Mouse (Mus musculus) liver, embryonic 15.5 days (tissue): ENCODE measurements around the gene Tomm40. TPM values are rescaled to one million over a fixed set of nuclear protein-coding genes. Genes with fewer than 3 reads are reported as not detected.
"Not testable (repeated sequence)": the region's sequence is repeated elsewhere in the genome, so short reads cannot be mapped to it uniquely, and the experiment has no call there.

Experiments used
- ATAC-seq: fragments of 200-750 bp; cut with Nextera tagmentation; 2 replicates; pipeline ENCODE4 v1.8.0; 2017; ENCODE audit warnings: moderate number of reproducible peaks, mild to moderate bottlenecking, moderate library complexity; ENCODE audit not compliant: insufficient read depth
- H3K27ac ChIP-seq: fragments of 300-500 bp; sonication (generic); replicated peaks from 2 replicates; pipeline ENCODE4 v1.5.1; 2015; ENCODE audit warnings: mild to moderate bottlenecking, inconsistent platforms
- H3K27me3 ChIP-seq: fragments of 300-500 bp; sonication (generic); 2 replicates; pipeline ENCODE4 v1.6.1; 2015; ENCODE audit warnings: mild to moderate bottlenecking, inconsistent platforms
- H3K36me3 ChIP-seq: fragments of 300-500 bp; sonication (generic); replicated peaks from 2 replicates; pipeline ENCODE4 v1.6.1; 2015; ENCODE audit warnings: moderate library complexity, mild to moderate bottlenecking, inconsistent platforms
- H3K4me1 ChIP-seq: fragments of 300-500 bp; sonication (generic); replicated peaks from 2 replicates; pipeline ENCODE4 v1.6.1; 2015; ENCODE audit warnings: inconsistent platforms
- H3K4me2 ChIP-seq: fragments of 300-500 bp; sonication (generic); 2 replicates; pipeline ENCODE4 v1.6.1; 2015; ENCODE audit warnings: moderate library complexity, mild to moderate bottlenecking, inconsistent platforms
- H3K4me3 ChIP-seq: fragments of 300-500 bp; sonication (generic); replicated peaks from 2 replicates; pipeline ENCODE4 v1.5.1; 2015; ENCODE audit warnings: mild to moderate bottlenecking, inconsistent platforms
- H3K9ac ChIP-seq: fragments of 300-500 bp; sonication (generic); 2 replicates; pipeline ENCODE4 v1.6.1; 2015; ENCODE audit warnings: moderate library complexity, mild to moderate bottlenecking, inconsistent platforms
- H3K9me3 ChIP-seq: fragments of 300-500 bp; sonication (generic); replicated peaks from 2 replicates; pipeline ENCODE4 v1.6.1; 2016; ENCODE audit warnings: inconsistent platforms
- WGBS: fragments of 180-500 bp; shearing (Covaris S2); methylation state at CpG from one replicate; pipeline ENCODE4 v1.1.7; 2015; ENCODE audit warnings: mixed read lengths; ENCODE audit not compliant: insufficient replicate concordance; 5-methylcytosine and 5-hydroxymethylcytosine counted together
- polyA plus RNA-seq: library from polyadenylated mRNA; unstranded; fragments of >200 nt; fragmentation: Nextera tagmentation; extraction: Ambion mirVana; gene quantifications from 2 replicates; pipeline ENCODE4 v1.2.1, GENCODE M21; 2015

The Tomm40 gene
- polyA plus RNA-seq, 1 experiment from 2014 or later = 87.2 TPM

- Histone ChIP-seq H3K27ac (peak overlapping the region; percentile 83), H3K9me3 (no peaks in the 10 kb centered on the region), H3K4me3 (0 out of 2 replicates have a peak overlapping the region, but pooled peaks have one; percentile 50), H3K27me3 (no peaks in the 10 kb centered on the region), H3K9ac (no peak overlapping the region), H3K4me1 (peaks cover 88% of the 10 kb centered on the region), H3K4me2 (peak overlapping the region; percentile 56), H3K36me3 (peaks cover 15% of the 10 kb centered on the region; the same call in 1 of the 2 replicates)
- no peak for ATAC-seq
- WGBS = 43% methylated on average over 6 of the region's 6 CpGs
These were observed 19.4 kb downstream of the Tomm40 start for GRCm38 (mm10) chr7:19695881-19696280.

GRCm38 (mm10) chr7:19695213-19695594 is 20.0 kb downstream of the Tomm40 start:
- H3K4me1 ChIP-seq = peaks cover 81% of the 10 kb centered on the region
- peak overlapping the region; percentile 83 for H3K27ac ChIP-seq
- no peaks in the 10 kb centered on the region for H3K27me3 ChIP-seq
- WGBS = 3% methylated on average over 8 of the region's 8 CpGs
- no peaks in the 10 kb centered on the region for H3K9me3 ChIP-seq
- H3K9ac ChIP-seq = 0 out of 2 replicates have a peak overlapping the region, but pooled peaks have one; percentile 10
- peak overlapping the region; percentile 27 for H3K4me2 ChIP-seq
- H3K4me3 ChIP-seq = no peak overlapping the region
- no peak for ATAC-seq
- peaks cover 15% of the 10 kb centered on the region; the same call in 1 of the 2 replicates for H3K36me3 ChIP-seq

GRCm38 (mm10) chr7:19694336-19695212 is 20.7 kb downstream of the Tomm40 start:
- Histone ChIP-seq H3K9ac (0 out of 2 replicates have a peak overlapping the region, but pooled peaks have one; percentile 10), H3K27ac (peak overlapping the region; percentile 83), H3K4me1 (peaks cover 75% of the 10 kb centered on the region), H3K9me3 (no peaks in the 10 kb centered on the region), H3K4me3 (no peak overlapping the region), H3K4me2 (peak overlapping the region; percentile 27), H3K36me3 (peaks cover 15% of the 10 kb centered on the region; the same call in 1 of the 2 replicates), H3K27me3 (no peaks in the 10 kb centered on the region)
- ATAC-seq = no peak
- WGBS = 48% methylated on average over 10 of the region's 10 CpGs

GRCm38 (mm10) chr7:19693421-19693820 is 21.8 kb downstream of the Tomm40 start:
- Histone ChIP-seq H3K27me3 (no peaks in the 10 kb centered on the region), H3K9me3 (no peaks in the 10 kb centered on the region), H3K36me3 (peaks cover 15% of the 10 kb centered on the region; the same call in 1 of the 2 replicates), H3K4me3 (no peak overlapping the region), H3K27ac (peak overlapping the region; percentile 83), H3K4me2 (peak overlapping the region; percentile 41), H3K9ac (no peak overlapping the region), H3K4me1 (peaks cover 64% of the 10 kb centered on the region)
- 13% methylated on average over 10 of the region's 10 CpGs for WGBS
- peak; percentile 48 for ATAC-seq

- Histone ChIP-seq H3K4me3 (peak within 1 kb of the TSS; percentile 38), H3K27ac (peak within 1 kb of the TSS; percentile 83), H3K9ac (0 out of 2 replicates have a peak within 1 kb of the TSS, but pooled peaks have one; percentile 13), H3K4me2 (peak within 1 kb of the TSS; percentile 50), H3K27me3 (no peaks in the 10 kb centered on the region), H3K4me1 (peaks cover 60% of the 10 kb centered on the region), H3K36me3 (peaks cover 13% of the 10 kb centered on the region; the same call in 1 of the 2 replicates), H3K9me3 (no peaks in the 10 kb centered on the region)
- peak; percentile 14; the same call in 1 of the 2 replicates for ATAC-seq
- 56% methylated on average over 28 of the region's 28 CpGs for WGBS
These were observed 23.1 kb downstream of the Tomm40 start, which contains the start of gene Apoc1 for GRCm38 (mm10) chr7:19691873-19692865. Gene Apoc1 (minus strand): TSS chr7:19692660.

GRCm38 (mm10) chr7:19691434-19691833 is 23.8 kb downstream of the Tomm40 start:
- H3K4me2 ChIP-seq = peak overlapping the region; percentile 50
- WGBS = 70% methylated on average over 6 of the region's 6 CpGs

GRCm38 (mm10) chr7:19690845-19691244 is 24.4 kb downstream of the Tomm40 start:
- WGBS = 60% methylated on average over 4 of the region's 4 CpGs
- Histone ChIP-seq H3K27ac (no peak overlapping the region), H3K36me3 (no peaks in the 10 kb centered on the region), H3K9me3 (no peaks in the 10 kb centered on the region), H3K9ac (no peak overlapping the region), H3K27me3 (no peaks in the 10 kb centered on the region), H3K4me3 (no peak overlapping the region), H3K4me2 (peak overlapping the region; percentile 50; the same call in 1 of the 2 replicates), H3K4me1 (peaks cover 54% of the 10 kb centered on the region)
- ATAC-seq = no peak

More at GRCm38 (mm10) chr7:19691434-19691833, 23.8 kb downstream of the Tomm40 start:
- H3K4me1 ChIP-seq = peaks cover 59% of the 10 kb centered on the region
- peak overlapping the region; percentile 38 for H3K4me3 ChIP-seq
- H3K27ac ChIP-seq = peak overlapping the region; percentile 83
- H3K9me3 ChIP-seq = no peaks in the 10 kb centered on the region
- no peak overlapping the region for H3K9ac ChIP-seq
- H3K36me3 ChIP-seq = peaks cover 5% of the 10 kb centered on the region; the same call in 1 of the 2 replicates
- no peak for ATAC-seq
- no peaks in the 10 kb centered on the region for H3K27me3 ChIP-seq

- H3K27ac ChIP-seq = no peak overlapping the region
- 66% methylated on average over 2 of the region's 2 CpGs for WGBS
- no peaks in the 10 kb centered on the region for H3K27me3 ChIP-seq
- no peak overlapping the region for H3K9ac ChIP-seq
- H3K4me2 ChIP-seq = no peak overlapping the region
- no peaks in the 10 kb centered on the region for H3K9me3 ChIP-seq
- H3K4me3 ChIP-seq = no peak overlapping the region
- no peaks in the 10 kb centered on the region for H3K36me3 ChIP-seq
- no peak for ATAC-seq
- H3K4me1 ChIP-seq = peaks cover 49% of the 10 kb centered on the region
These were observed 26.6 kb downstream of the Tomm40 start for GRCm38 (mm10) chr7:19688611-19689010.

- Histone ChIP-seq H3K27ac (no peak overlapping the region), H3K4me1 (peaks cover 46% of the 10 kb centered on the region), H3K36me3 (no peaks in the 10 kb centered on the region), H3K4me2 (no peak overlapping the region), H3K4me3 (no peak overlapping the region), H3K9ac (no peak overlapping the region), H3K27me3 (no peaks in the 10 kb centered on the region), H3K9me3 (no peaks in the 10 kb centered on the region)
- 83% methylated on average over 10 of the region's 10 CpGs for WGBS
- ATAC-seq = no peak
These were observed 27.1 kb downstream of the Tomm40 start for GRCm38 (mm10) chr7:19688101-19688500.

GRCm38 (mm10) chr7:19686927-19687583 is 28.2 kb downstream of the Tomm40 start:
- peak; percentile 49 for ATAC-seq
- H3K4me3 ChIP-seq, H3K36me3 ChIP-seq, H3K9ac ChIP-seq, H3K27me3 ChIP-seq, H3K9me3 ChIP-seq, H3K4me2 ChIP-seq: not testable (repeated sequence)
- Histone ChIP-seq H3K4me1 (peaks cover 41% of the 10 kb centered on the region), H3K27ac (peak overlapping the region; percentile 77)
- 27% methylated on average over 8 of the region's 8 CpGs for WGBS
